Mouse (Mus musculus): Measurements from ENCODE around the gene Mab21l3. TPM values are rescaled to one million over a fixed set of nuclear protein-coding genes. Genes with fewer than 3 reads are reported as not detected.

The Mab21l3 gene
- polyA plus RNA-seq, 1 experiment, result 0.57 TPM

DNA sequence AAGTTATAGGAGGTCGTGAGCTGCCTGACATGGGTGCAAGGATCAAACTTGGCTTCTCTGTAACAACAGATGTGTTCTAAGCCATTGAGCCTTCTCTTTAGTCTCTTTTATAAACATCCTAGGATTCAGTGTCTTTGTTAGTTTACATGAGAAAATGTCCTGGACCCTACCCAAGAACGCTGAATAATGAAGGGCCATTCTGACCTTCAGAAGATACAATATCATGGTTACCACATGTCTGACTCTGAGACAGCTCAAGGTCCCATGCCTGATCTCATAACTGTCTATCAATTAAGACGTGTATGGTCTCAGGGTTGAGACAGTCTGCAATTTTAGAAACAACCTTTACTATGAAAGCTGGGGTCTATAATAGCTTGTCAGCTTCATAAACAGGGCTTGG is 13.1 kb upstream of the Mab21l3 start:
- Histone ChIP-seq H3K79me2 (ENCODE audit: control insufficient read depth, insufficient read depth) (no peaks in the 10 kb centered on the region), H3K4me3 (ENCODE audit: insufficient read depth, poor library complexity, severe bottlenecking) (no peak overlapping the region), H3K27me3 (ENCODE audit: control insufficient read depth, insufficient read depth, insufficient read length) (no peaks in the 10 kb centered on the region), H3ac (ENCODE audit: control insufficient read depth, insufficient read length, low read depth) (no peak overlapping the region), H3K36me3 (ENCODE audit: control insufficient read depth, insufficient read depth) (no peaks in the 10 kb centered on the region), H3K79me3 (ENCODE audit: low read depth) (no peaks in the 10 kb centered on the region)
- no peak for TF ChIP-seq CEBPB (IDR thresholded peaks at IDR 0.05; ENCODE audit: low read depth)
- TF ChIP-seq CTCF (IDR thresholded peaks at IDR 0.05; ENCODE audit: control insufficient read depth, insufficient read depth, insufficient read length), result no peak
- no peak for TF ChIP-seq MYOD1 (IDR thresholded peaks at IDR 0.05; ENCODE audit: control insufficient read depth, insufficient read length, low read depth)
- TF ChIP-seq USF1 (IDR thresholded peaks at IDR 0.05; ENCODE audit: low read depth), result no peak
- TF ChIP-seq FOSL1 (IDR thresholded peaks at IDR 0.05; ENCODE audit: insufficient read depth, low read length, poor library complexity, severe bottlenecking), result no peak
- no peak for TF ChIP-seq MYOG (IDR thresholded peaks at IDR 0.05; ENCODE audit: control insufficient read depth, extremely low read depth, insufficient read length)
- no peak for TF ChIP-seq MAX (IDR thresholded peaks at IDR 0.05)

DNA sequence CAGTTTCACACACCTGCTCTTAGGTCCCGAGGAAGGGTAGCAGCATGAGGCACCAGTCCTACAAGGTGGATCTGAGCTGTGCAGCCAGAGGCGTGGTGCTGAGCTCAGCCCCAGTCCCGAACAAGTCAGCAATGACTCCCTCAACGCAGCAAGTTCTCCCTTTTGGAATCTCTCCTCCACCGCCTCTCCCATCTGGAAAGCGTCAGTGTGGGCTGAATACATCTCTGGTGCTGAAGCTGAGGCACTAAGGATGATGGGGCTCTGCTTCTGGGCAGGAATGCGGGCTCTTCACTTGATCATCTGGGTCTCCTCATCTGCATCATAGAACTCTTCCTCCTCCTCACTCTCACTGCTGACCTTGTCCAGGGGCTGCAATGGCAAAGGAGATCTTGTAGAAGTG is 11.4 kb upstream of the Mab21l3 start:
- H3K4me3 ChIP-seq (ENCODE audit: insufficient read depth, poor library complexity, severe bottlenecking), result no peak overlapping the region
- H3K79me2 ChIP-seq (ENCODE audit: control insufficient read depth, insufficient read depth), result no peaks in the 10 kb centered on the region
- no peaks in the 10 kb centered on the region for H3K36me3 ChIP-seq (ENCODE audit: control insufficient read depth, insufficient read depth)
- no peaks in the 10 kb centered on the region for H3K79me3 ChIP-seq (ENCODE audit: low read depth)
- H3ac ChIP-seq (ENCODE audit: control insufficient read depth, insufficient read length, low read depth), result no peak overlapping the region
- TF ChIP-seq MYOG (IDR thresholded peaks at IDR 0.05; ENCODE audit: control insufficient read depth, extremely low read depth, insufficient read length), result no peak
- TF ChIP-seq MAX (IDR thresholded peaks at IDR 0.05), result no peak
- no peak for TF ChIP-seq FOSL1 (IDR thresholded peaks at IDR 0.05; ENCODE audit: insufficient read depth, low read length, poor library complexity, severe bottlenecking)
- TF ChIP-seq MYOD1 (IDR thresholded peaks at IDR 0.05; ENCODE audit: control insufficient read depth, insufficient read length, low read depth), result no peak
- TF ChIP-seq CTCF (IDR thresholded peaks at IDR 0.05; ENCODE audit: control insufficient read depth, insufficient read depth, insufficient read length), result no peak
- no peak for TF ChIP-seq USF1 (IDR thresholded peaks at IDR 0.05; ENCODE audit: low read depth)
- TF ChIP-seq CEBPB (IDR thresholded peaks at IDR 0.05; ENCODE audit: low read depth), result no peak
- no peaks in the 10 kb centered on the region for H3K27me3 ChIP-seq (ENCODE audit: control insufficient read depth, insufficient read depth, insufficient read length)

GRCm38 (mm10) chr3:101859740-101860139 is 11.0 kb upstream of the Mab21l3 start:
- Histone ChIP-seq H3K27me3 (ENCODE audit: control insufficient read depth, insufficient read depth, insufficient read length) (no peaks in the 10 kb centered on the region), H3K4me3 (ENCODE audit: insufficient read depth, poor library complexity, severe bottlenecking) (no peak overlapping the region), H3K79me2 (ENCODE audit: control insufficient read depth, insufficient read depth) (no peaks in the 10 kb centered on the region), H3K36me3 (ENCODE audit: control insufficient read depth, insufficient read depth) (no peaks in the 10 kb centered on the region), H3K79me3 (ENCODE audit: low read depth) (no peaks in the 10 kb centered on the region), H3ac (ENCODE audit: control insufficient read depth, insufficient read length, low read depth) (no peak overlapping the region)
- no peak for TF ChIP-seq MYOG (IDR thresholded peaks at IDR 0.05; ENCODE audit: control insufficient read depth, extremely low read depth, insufficient read length)

DNA sequence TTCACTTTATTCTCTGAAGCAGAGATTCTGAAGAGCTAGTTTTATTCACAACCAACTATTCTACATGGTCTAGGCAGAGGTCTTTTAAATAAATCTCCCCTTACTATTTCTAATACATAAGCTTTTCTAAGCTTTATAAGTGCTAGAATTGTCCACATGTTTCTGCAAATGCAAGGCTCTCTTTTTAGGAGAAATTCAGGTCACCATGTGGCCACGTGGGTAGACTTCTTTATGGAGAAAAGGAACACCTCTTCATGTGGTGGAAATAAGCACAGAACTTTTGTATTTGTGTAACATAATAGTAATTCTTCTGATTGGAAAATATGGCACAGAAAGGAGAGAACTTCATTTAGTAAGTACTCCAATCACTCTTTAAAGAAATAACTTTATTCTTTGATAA is 5.3 kb upstream of the Mab21l3 start:
- Histone ChIP-seq H3ac (ENCODE audit: control insufficient read depth, insufficient read length, low read depth) (no peak overlapping the region), H3K36me3 (ENCODE audit: control insufficient read depth, insufficient read depth) (no peaks in the 10 kb centered on the region), H3K79me2 (ENCODE audit: control insufficient read depth, insufficient read depth) (no peaks in the 10 kb centered on the region), H3K27me3 (ENCODE audit: control insufficient read depth, insufficient read depth, insufficient read length) (no peaks in the 10 kb centered on the region), H3K79me3 (ENCODE audit: low read depth) (no peaks in the 10 kb centered on the region), H3K4me3 (ENCODE audit: insufficient read depth, poor library complexity, severe bottlenecking) (no peak overlapping the region)
- TF ChIP-seq MAX (IDR thresholded peaks at IDR 0.05) (no peak), MYOG (IDR thresholded peaks at IDR 0.05; ENCODE audit: control insufficient read depth, extremely low read depth, insufficient read length) (no peak), CEBPB (IDR thresholded peaks at IDR 0.05; ENCODE audit: low read depth) (no peak), FOSL1 (IDR thresholded peaks at IDR 0.05; ENCODE audit: insufficient read depth, low read length, poor library complexity, severe bottlenecking) (no peak), MYOD1 (IDR thresholded peaks at IDR 0.05; ENCODE audit: control insufficient read depth, insufficient read length, low read depth) (no peak), USF1 (IDR thresholded peaks at IDR 0.05; ENCODE audit: low read depth) (no peak), CTCF (IDR thresholded peaks at IDR 0.05; ENCODE audit: control insufficient read depth, insufficient read depth, insufficient read length) (no peak)

DNA sequence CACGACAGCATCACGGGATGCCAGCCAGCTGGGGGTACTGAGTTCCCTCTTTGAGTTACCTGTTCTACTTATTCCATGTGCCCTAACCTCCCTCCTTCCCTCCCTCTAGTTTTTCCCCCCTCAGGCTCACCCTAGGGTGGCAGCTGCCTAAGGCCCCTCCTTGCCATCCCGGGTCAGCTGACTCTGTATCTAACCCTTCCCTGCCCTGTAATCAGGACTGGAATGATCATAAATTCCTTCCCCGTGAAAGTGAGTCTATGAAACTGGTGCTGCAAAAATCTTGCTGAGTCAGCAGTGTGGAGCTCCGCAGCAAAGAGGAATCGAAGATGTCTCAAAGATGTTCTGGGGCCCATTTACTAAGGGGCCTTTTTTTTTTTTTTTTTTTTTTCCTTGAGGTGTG is 2.6 kb upstream of the Mab21l3 start:
- Histone ChIP-seq H3K79me3 (ENCODE audit: low read depth) (no peaks in the 10 kb centered on the region), H3K79me2 (ENCODE audit: control insufficient read depth, insufficient read depth) (no peaks in the 10 kb centered on the region), H3K27me3 (ENCODE audit: control insufficient read depth, insufficient read depth, insufficient read length) (no peaks in the 10 kb centered on the region), H3ac (ENCODE audit: control insufficient read depth, insufficient read length, low read depth) (no peak overlapping the region), H3K36me3 (ENCODE audit: control insufficient read depth, insufficient read depth) (no peaks in the 10 kb centered on the region), H3K4me3 (ENCODE audit: insufficient read depth, poor library complexity, severe bottlenecking) (no peak overlapping the region)
- TF ChIP-seq CTCF (IDR thresholded peaks at IDR 0.05; ENCODE audit: control insufficient read depth, insufficient read depth, insufficient read length), result no peak
- TF ChIP-seq USF1 (IDR thresholded peaks at IDR 0.05; ENCODE audit: low read depth), result no peak
- no peak for TF ChIP-seq CEBPB (IDR thresholded peaks at IDR 0.05; ENCODE audit: low read depth)
- TF ChIP-seq MYOG (IDR thresholded peaks at IDR 0.05; ENCODE audit: control insufficient read depth, extremely low read depth, insufficient read length), result no peak
- no peak for TF ChIP-seq FOSL1 (IDR thresholded peaks at IDR 0.05; ENCODE audit: insufficient read depth, low read length, poor library complexity, severe bottlenecking)
- TF ChIP-seq MYOD1 (IDR thresholded peaks at IDR 0.05; ENCODE audit: control insufficient read depth, insufficient read length, low read depth), result no peak
- TF ChIP-seq MAX (IDR thresholded peaks at IDR 0.05), result no peak

DNA sequence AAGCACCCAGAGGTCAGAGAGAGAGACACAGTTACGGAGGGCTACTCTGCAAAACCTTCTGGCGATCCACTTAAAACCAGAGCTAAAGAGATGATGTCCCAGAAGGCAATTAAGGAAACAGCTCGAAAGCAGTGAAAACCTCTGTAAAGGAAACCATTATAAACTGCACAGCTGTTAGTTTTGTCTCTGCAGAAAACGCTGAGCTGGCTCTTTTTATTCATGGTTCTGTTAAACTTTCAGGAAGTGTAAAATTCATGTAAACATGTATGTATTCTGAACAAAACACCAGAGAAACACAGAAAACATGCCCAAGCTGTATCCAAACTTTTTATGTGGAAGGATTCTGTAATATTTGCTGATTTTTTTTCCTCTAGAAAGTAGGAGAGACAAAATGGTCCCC is 2.7 kb downstream of the Mab21l3 start:
- H3K27me3 ChIP-seq (ENCODE audit: control insufficient read depth, insufficient read depth, insufficient read length), result no peaks in the 10 kb centered on the region
- no peak for TF ChIP-seq MYOG (IDR thresholded peaks at IDR 0.05; ENCODE audit: control insufficient read depth, extremely low read depth, insufficient read length)
- TF ChIP-seq CTCF (IDR thresholded peaks at IDR 0.05; ENCODE audit: control insufficient read depth, insufficient read depth, insufficient read length), result no peak
- no peaks in the 10 kb centered on the region for H3K36me3 ChIP-seq (ENCODE audit: control insufficient read depth, insufficient read depth)
- H3K79me2 ChIP-seq (ENCODE audit: control insufficient read depth, insufficient read depth), result no peaks in the 10 kb centered on the region
- no peak overlapping the region for H3K4me3 ChIP-seq (ENCODE audit: insufficient read depth, poor library complexity, severe bottlenecking)
- H3K79me3 ChIP-seq (ENCODE audit: low read depth), result no peaks in the 10 kb centered on the region
- H3ac ChIP-seq (ENCODE audit: control insufficient read depth, insufficient read length, low read depth), result no peak overlapping the region

All from C2C12 (cell line).